Mouse (Mus musculus) heart, postnatal 0 days (tissue): ENCODE measurements around the gene Mad1l1. TPM values are rescaled to one million over a fixed set of nuclear protein-coding genes. Genes with fewer than 3 reads are reported as not detected.
"Not testable (repeated sequence)": the region's sequence is repeated elsewhere in the genome, so short reads cannot be mapped to it uniquely, and the experiment has no call there.

Source experiments
- ATAC-seq: fragments of 200-750 bp; cut with Nextera tagmentation; 2 replicates; pipeline ENCODE4 v1.8.0; 2017; ENCODE audit warnings: low read depth, moderate number of reproducible peaks, moderate library complexity; ENCODE audit not compliant: insufficient read depth
- DNase-seq: peaks from one replicate; pipeline ENCODE4 v3.0.0-alpha.2; 2016; ENCODE audit warnings: low spot score
- H3K27ac ChIP-seq: fragments of 300-500 bp; sonication (generic); 2 replicates; pipeline ENCODE4 v1.5.1; 2014; ENCODE audit warnings: low read depth, mild to moderate bottlenecking
- H3K27me3 ChIP-seq: fragments of 300-500 bp; sonication (generic); 2 replicates; pipeline ENCODE4 v1.6.1; 2014; ENCODE audit warnings: low read length, mixed read lengths; ENCODE audit not compliant: control insufficient read depth, insufficient read depth
- H3K36me3 ChIP-seq: fragments of 300-500 bp; sonication (generic); replicated peaks from 2 replicates; pipeline ENCODE4 v1.6.1; 2014; ENCODE audit warnings: low read length, mixed read lengths; ENCODE audit not compliant: control insufficient read depth, insufficient read depth
- H3K4me1 ChIP-seq: fragments of 300-500 bp; sonication (generic); 2 replicates; pipeline ENCODE4 v1.6.1; 2014; ENCODE audit warnings: antibody characterized with exemption; ENCODE audit not compliant: control insufficient read depth, insufficient read depth
- H3K4me2 ChIP-seq: fragments of 300-500 bp; sonication (generic); 2 replicates; pipeline ENCODE4 v1.6.1; 2014; ENCODE audit warnings: low read depth, mild to moderate bottlenecking, low read length, moderate library complexity
- H3K4me3 ChIP-seq: fragments of 300-500 bp; sonication (generic); 2 replicates; pipeline ENCODE4 v1.5.1; 2014; ENCODE audit warnings: low read depth, low read length
- H3K9ac ChIP-seq: fragments of 300-500 bp; sonication (generic); replicated peaks from 2 replicates; pipeline ENCODE4 v1.6.1; 2014; ENCODE audit warnings: low read depth, low read length, mixed read lengths
- H3K9me3 ChIP-seq: fragments of 300-500 bp; sonication (generic); replicated peaks from 2 replicates; pipeline ENCODE4 v1.6.1; 2016; ENCODE audit warnings: low read length; ENCODE audit not compliant: control insufficient read depth
- CTCF ChIP-seq: IDR thresholded peaks from 2 replicates; pipeline ENCODE4 v1.5.1; 2016; ENCODE audit warnings: antibody characterized with exemption, control low read depth, low read depth
- EP300 ChIP-seq: IDR thresholded peaks from 2 replicates; pipeline ENCODE4 v1.6.1; 2016; ENCODE audit warnings: antibody characterized with exemption, low read depth
- WGBS: fragments of 180-500 bp; shearing (Covaris S2); extraction: QIAGEN DNeasy Blood & Tissue Kit; methylation state at CpG from one replicate; pipeline ENCODE4 v1.1.7; 2014; 5-methylcytosine and 5-hydroxymethylcytosine counted together
- polyA plus RNA-seq: library from polyadenylated mRNA; unstranded; fragments of >200 nt; fragmentation: Nextera tagmentation; extraction: Ambion mirVana; gene quantifications from 2 replicates; pipeline ENCODE4 v1.2.1, GENCODE M21; 2015
- total RNA-seq: library from RNA; depleted of rRNA; stranded (reverse); fragments of >200 nt; gene quantifications from 2 replicates; pipeline ENCODE4 v1.2.3, GENCODE M21; 2014; ENCODE audit warnings: low replicate concordance; rRNA removed

Mad1l1 gene
- total RNA-seq = 10.1 and 20.6 TPM in 2 replicates
- polyA plus RNA-seq = 15.0 and 15.1 TPM in 2 replicates

DNA sequence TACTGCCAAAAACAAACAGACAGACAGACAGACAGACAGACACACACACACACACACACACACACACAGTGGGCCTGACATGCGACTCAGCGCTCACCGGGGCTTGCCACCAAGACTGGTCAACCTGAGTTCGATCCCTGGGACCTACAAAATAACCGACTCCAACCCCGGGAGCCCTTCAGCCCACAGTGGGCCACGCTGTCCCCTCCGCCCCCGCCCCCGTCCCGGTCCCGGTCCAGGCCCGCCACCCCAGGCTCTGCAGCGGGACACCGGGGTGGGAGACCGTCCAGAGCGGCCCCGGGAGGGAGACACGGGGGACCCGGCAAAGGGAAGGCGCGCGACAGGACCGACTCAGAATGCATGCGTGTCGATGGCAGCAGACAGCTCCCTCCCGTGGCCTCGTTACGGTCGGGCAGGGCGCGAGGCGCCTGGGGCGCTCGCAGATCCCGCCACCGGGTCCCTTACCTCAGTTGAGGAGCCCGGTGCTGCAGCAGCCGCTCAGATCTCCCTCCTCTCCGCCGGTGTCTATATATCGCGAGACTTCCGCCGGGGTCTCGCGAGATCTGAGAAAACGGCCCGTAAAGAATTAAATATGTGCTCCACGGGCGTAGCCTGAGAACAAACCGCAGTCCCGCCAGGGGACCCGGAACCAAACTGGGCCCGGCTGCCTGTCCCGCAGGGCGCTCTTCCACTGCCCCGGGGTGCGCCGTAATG is at the start of gene Mad1l1, which contains the start of gene Nudt1:
Mad1l1 (minus strand) TSS at position 511 of the 714 bp plus-strand sequence.
Nudt1 (plus strand) TSS at position 615 of the 714 bp plus-strand sequence.
- peaks cover 3% of the 10 kb centered on the region; the same call in 1 of the 2 replicates for H3K4me1 ChIP-seq
- no peaks in the 10 kb centered on the region for H3K9me3 ChIP-seq
- peak within 1 kb of the TSS; percentile 82 for H3K9ac ChIP-seq
- DNase-seq (peak; percentile 94), ATAC-seq (peak; percentile 93)
- TF ChIP-seq CTCF (no peak; the same call in 1 of the 2 replicates), EP300 (peak; percentile 98)
- peak within 1 kb of the TSS; percentile 87 for H3K4me2 ChIP-seq
- no peaks in the 10 kb centered on the region for H3K27me3 ChIP-seq
- under 1% methylated on average over 57 of the region's 60 CpGs for WGBS
- no peaks in the 10 kb centered on the region for H3K36me3 ChIP-seq
- peak within 1 kb of the TSS; percentile 64 for H3K4me3 ChIP-seq
- peak within 1 kb of the TSS; percentile 86 for H3K27ac ChIP-seq

DNA sequence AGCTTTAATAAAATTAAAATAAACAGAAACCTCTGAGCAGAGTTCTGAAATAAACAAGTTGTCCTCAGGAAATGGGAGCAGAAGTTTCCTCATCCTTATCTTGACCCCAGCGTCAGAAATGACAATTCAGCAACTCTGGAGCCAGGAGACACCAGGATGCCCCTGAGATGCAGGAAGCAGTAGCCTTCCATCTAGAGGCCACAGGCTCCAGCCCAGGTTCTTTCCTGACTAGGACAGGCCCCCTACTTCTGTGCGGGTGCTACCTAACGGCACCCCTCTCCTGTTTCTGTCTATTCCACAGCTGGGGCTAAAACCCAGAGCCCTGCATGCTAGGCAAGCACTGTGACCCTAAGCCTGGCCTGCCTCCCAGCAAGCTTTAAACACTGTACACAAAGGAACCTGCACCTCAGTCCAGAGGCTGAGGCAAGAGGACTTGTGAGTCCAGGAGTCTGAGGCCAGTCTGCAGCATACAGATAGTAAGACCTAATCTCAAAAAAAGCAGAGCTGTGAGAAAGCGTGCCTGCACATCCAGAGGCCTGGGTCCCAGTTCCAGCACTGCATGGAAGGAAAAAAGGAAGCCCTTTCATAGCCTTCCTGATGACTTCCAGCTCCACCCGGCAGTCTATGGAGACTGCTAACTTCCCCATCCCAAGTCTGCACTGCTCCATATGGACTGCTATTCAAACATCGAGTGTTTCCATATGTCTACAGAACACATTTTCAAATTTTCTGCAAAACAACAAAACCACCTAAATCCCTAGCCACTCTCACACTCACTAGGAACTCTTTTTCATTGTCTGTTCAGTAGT is 49.3 kb upstream of the Mad1l1 start:
- DNase-seq = no peak

DNA sequence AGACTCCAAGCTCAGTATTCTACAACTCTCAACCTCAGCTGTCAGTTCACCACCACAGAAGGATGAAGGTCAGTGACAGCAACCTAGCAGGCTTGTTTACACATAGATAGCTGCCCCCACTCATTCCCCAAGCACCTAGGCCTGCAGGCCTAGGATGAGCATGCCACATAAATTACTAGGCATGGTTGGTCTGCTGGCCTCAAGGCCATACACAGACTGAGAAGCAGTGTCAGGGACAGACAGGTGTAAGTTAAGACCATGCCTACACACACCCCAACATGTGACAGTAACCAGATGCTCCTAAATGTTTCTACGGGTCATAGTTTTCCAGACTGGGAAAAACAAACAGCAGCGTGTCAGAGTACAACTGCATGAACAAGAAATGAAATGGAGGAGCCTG is 48.1 kb upstream of the Mad1l1 start:
- Histone ChIP-seq H3K4me3 (no peak overlapping the region), H3K4me2 (no peak overlapping the region), H3K4me1 (0 out of 2 replicates have a peak, but pooled peaks cover 5% of the 10 kb centered on the region), H3K9ac (no peak overlapping the region), H3K27ac (no peak overlapping the region), H3K36me3 (no peaks in the 10 kb centered on the region), H3K9me3 (no peaks in the 10 kb centered on the region), H3K27me3 (no peaks in the 10 kb centered on the region)
- no peak for TF ChIP-seq CTCF
- no peak for TF ChIP-seq EP300
- no peak for DNase-seq
- ATAC-seq = no peak
- 65% methylated on average over 2 of the region's 2 CpGs for WGBS

More for the DNA sequence above, 49.3 kb upstream of the Mad1l1 start:
- Histone ChIP-seq H3K9me3 (no peaks in the 10 kb centered on the region), H3K4me3 (no peak overlapping the region), H3K27ac (peak overlapping the region; percentile 43; the same call in 1 of the 2 replicates), H3K4me1 (0 out of 2 replicates have a peak, but pooled peaks cover 5% of the 10 kb centered on the region), H3K36me3 (no peaks in the 10 kb centered on the region), H3K9ac (no peak overlapping the region; the same call in 1 of the 2 replicates), H3K4me2 (no peak overlapping the region), H3K27me3 (no peaks in the 10 kb centered on the region)
- TF ChIP-seq CTCF (no peak), EP300 (no peak)
- WGBS = 56% methylated on average over 6 of the region's 6 CpGs
- no peak for ATAC-seq

DNA sequence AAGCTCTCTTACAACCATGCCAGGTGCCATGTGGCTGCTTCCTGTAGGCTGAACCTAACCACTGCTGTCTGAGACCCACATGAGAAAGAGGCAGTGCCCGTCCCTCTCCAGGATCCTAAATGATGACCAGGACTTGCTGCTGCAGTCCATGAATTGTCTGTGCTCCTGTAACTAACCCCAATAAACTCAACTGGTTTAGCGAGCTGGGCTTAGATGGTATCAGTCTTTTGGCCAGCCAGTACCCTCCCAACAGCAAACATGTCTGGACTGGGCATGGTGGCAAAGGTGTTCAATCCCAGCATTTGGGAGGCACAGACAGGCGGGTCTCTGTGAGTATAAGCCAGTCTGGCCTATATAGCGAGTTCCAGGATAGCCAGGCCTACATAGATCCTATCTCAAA is 47.6 kb upstream of the Mad1l1 start:
- H3K4me3 ChIP-seq = no peak overlapping the region
- H3K9ac ChIP-seq = no peak overlapping the region
- H3K4me1 ChIP-seq = 0 out of 2 replicates have a peak, but pooled peaks cover 5% of the 10 kb centered on the region
- H3K27me3 ChIP-seq = no peaks in the 10 kb centered on the region
- WGBS = 88% methylated on average over 4 of the region's 4 CpGs
- DNase-seq (no peak), ATAC-seq (no peak)
- no peak overlapping the region for H3K27ac ChIP-seq
- H3K36me3 ChIP-seq = no peaks in the 10 kb centered on the region
- no peaks in the 10 kb centered on the region for H3K9me3 ChIP-seq
- no peak for TF ChIP-seq CTCF
- TF ChIP-seq EP300 = no peak
- H3K4me2 ChIP-seq = no peak overlapping the region

DNA sequence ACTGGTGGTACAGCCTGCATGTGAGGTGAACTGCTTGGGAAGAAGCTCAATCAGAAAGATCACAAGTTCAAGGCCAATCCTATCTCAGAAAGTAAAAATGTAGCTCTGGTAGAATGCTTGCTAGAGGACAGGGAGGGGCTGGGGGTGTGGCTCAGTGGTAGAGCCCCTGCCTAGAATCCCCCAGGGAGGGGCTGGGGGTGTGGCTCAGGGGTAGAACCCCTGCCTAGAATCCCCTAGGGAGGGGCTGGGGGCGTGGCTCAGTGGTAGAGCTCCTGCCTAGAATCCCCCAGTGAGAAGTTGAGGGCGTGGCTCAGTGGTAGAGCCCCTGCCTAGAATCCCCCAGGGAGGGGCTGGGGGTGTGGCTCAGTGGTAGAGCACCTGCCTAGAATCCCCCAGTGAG is 46.8 kb upstream of the Mad1l1 start:
- H3K27me3 ChIP-seq, ATAC-seq, DNase-seq, H3K4me1 ChIP-seq, H3K27ac ChIP-seq, H3K9me3 ChIP-seq, H3K4me3 ChIP-seq, H3K9ac ChIP-seq, H3K36me3 ChIP-seq, H3K4me2 ChIP-seq: not testable (repeated sequence)
- WGBS = 91% methylated on average over 2 of the region's 2 CpGs
